Mouse (Mus musculus): Measurements from ENCODE around the gene Ankrd11. TPM values are rescaled to one million over a fixed set of nuclear protein-coding genes. Genes with fewer than 3 reads are reported as not detected.

Gene Ankrd11
- total and polyA plus RNA-seq, 3 experiments: 49.2 to 235 (median 87.7) TPM

DNA sequence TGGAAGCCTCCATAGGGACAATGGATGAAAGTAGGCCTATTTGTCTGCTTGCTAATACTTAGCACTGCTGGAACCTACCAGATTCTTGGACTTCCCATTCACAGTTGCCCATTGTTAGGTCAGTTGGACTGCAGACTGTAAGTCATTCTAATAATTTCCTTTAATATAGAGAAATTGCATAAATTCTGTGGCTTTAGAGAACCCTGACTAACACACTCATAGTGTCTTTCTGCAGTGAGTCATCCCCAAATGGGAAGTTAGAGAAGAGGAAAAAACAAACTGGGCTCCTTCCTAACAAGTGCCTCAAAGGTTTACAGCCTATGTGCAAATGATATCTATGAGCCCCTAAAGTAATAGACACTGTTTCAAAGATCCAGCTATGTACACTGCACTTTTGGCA lies 108.1 kb downstream of the Ankrd11 start:
- DNase-seq (ENCODE audit: low read depth, low spot score): peak; percentile 75
- H3K27ac ChIP-seq (ENCODE audit: control insufficient read depth, low read depth, low read length): peak overlapping the region; percentile 38
- peaks cover 0 to 71% of the 10 kb centered on the region in 2 experiments; a peak in 3 of 4 replicates for H3K36me3 ChIP-seq (ENCODE audit: control insufficient read depth in 1 of 2, insufficient read depth in 2 of 2, low read length in 2 of 2)
- no peak overlapping the region for H3K4me3 ChIP-seq (ENCODE audit: control insufficient read depth in 1 of 2, insufficient read depth in 1 of 2, low read depth in 2 of 2, low read length in 2 of 2)
- H3K79me2 ChIP-seq (ENCODE audit: control insufficient read depth, insufficient read depth, low read length, poor library complexity): peaks cover 63% of the 10 kb centered on the region
- no peaks in the 10 kb centered on the region for H3K9me3 ChIP-seq (replicated peaks; ENCODE audit: insufficient read depth, low read length)
- no peak overlapping the region for H3K9ac ChIP-seq (ENCODE audit: control insufficient read depth, low read depth, low read length, poor library complexity, severe bottlenecking)
- TF ChIP-seq MEF2A (IDR thresholded peaks at IDR 0.05; ENCODE audit: extremely low read depth, insufficient replicate concordance, low read depth, low read length, poor library complexity, severe bottlenecking): no peak
- no peak for TF ChIP-seq ZC3H11A (IDR thresholded peaks at IDR 0.05; ENCODE audit: low read depth, low read length)
- no peak for TF ChIP-seq CHD2 (IDR thresholded peaks at IDR 0.05; ENCODE audit: low read length)
- no peak for TF ChIP-seq TCF12 (IDR thresholded peaks at IDR 0.05; ENCODE audit: low read depth, low read length)
- TF ChIP-seq HCFC1 (IDR thresholded peaks at IDR 0.05; ENCODE audit: low read depth, low read length): 0 out of 2 replicates have a peak, but pooled peaks have one; percentile 4
- peak; percentile 54; the same call in 1 of the 2 replicates for TF ChIP-seq JUND (IDR thresholded peaks at IDR 0.05; ENCODE audit: low read depth, low read length)
- TF ChIP-seq MXI1 (IDR thresholded peaks at IDR 0.05; ENCODE audit: low read depth, low read length): no peak
- no peak for TF ChIP-seq ZNF384 (IDR thresholded peaks at IDR 0.05; ENCODE audit: low read depth, low read length)
- no peak for TF ChIP-seq ELF1 (IDR thresholded peaks at IDR 0.05; ENCODE audit: low read depth, low read length)
- no peak for TF ChIP-seq CHD1 (IDR thresholded peaks at IDR 0.05; ENCODE audit: low read depth, low read length)
- TF ChIP-seq TAL1 (IDR thresholded peaks at IDR 0.05; ENCODE audit: low read length): no peak
- peak; percentile 16; the same call in 1 of the 2 replicates for TF ChIP-seq ETS1 (IDR thresholded peaks at IDR 0.05; ENCODE audit: low read depth, low read length)
- no peak for TF ChIP-seq SMC3 (IDR thresholded peaks at IDR 0.05; ENCODE audit: low read depth, low read length)
- no peak for TF ChIP-seq BHLHE40 (IDR thresholded peaks at IDR 0.05; ENCODE audit: borderline replicate concordance, low read depth, low read length)
- TF ChIP-seq NRF1 (IDR thresholded peaks at IDR 0.05; ENCODE audit: insufficient read depth, low read depth, low read length, poor library complexity, severe bottlenecking): no peak
- no peak for TF ChIP-seq KAT2A (conservative IDR thresholded peaks at IDR 0.05; ENCODE audit: low read depth, low read length)
- TF ChIP-seq MYC (IDR thresholded peaks at IDR 0.05; ENCODE audit: low read depth, low read length): no peak
- no peak for TF ChIP-seq ZMIZ1 (IDR thresholded peaks at IDR 0.05; ENCODE audit: low read depth, low read length)
- peak in 1 of 2 experiments; percentile 30; a peak in 1 of 4 replicates for TF ChIP-seq EP300 (IDR thresholded peaks at IDR 0.05; ENCODE audit: low read depth in 1 of 2, low read length in 2 of 2)
- TF ChIP-seq USF2 (IDR thresholded peaks at IDR 0.05; ENCODE audit: borderline replicate concordance in 1 of 2, insufficient read depth in 1 of 2, low read depth in 1 of 2, low read length in 2 of 2): no peak
- no peak for TF ChIP-seq CTCF (IDR thresholded peaks at IDR 0.05 in 2 of 3, conservative IDR thresholded peaks at IDR 0.05 in 1 of 3; ENCODE audit: control insufficient read depth in 1 of 3, insufficient read depth in 1 of 3, low read depth in 2 of 3, low read length in 3 of 3, poor library complexity in 1 of 3, severe bottlenecking in 1 of 3)
- peaks cover 38 to 41% of the 10 kb centered on the region in 2 experiments for H3K4me1 ChIP-seq (ENCODE audit: control insufficient read depth in 1 of 2, insufficient read depth in 2 of 2, low read length in 2 of 2)
- H3K27me3 ChIP-seq (ENCODE audit: control insufficient read depth in 1 of 2, insufficient read depth in 2 of 2, low read length in 2 of 2): no peaks in the 10 kb centered on the region
